Mouse (Mus musculus) forebrain, embryonic 13.5 days (tissue): ENCODE results near the gene Cdhr1. TPM values are rescaled to one million over a fixed set of nuclear protein-coding genes. Genes with fewer than 3 reads are reported as not detected.
"Not testable (repeated sequence)": the region's sequence is repeated elsewhere in the genome, so short reads cannot be mapped to it uniquely, and the experiment has no call there.

ENCODE experiments used
- ATAC-seq: fragments of 200-750 bp; cut with Nextera tagmentation; 2 replicates; pipeline ENCODE4 v1.8.0; 2017
- H3K27ac ChIP-seq: fragments of 300-500 bp; sonication (generic); 2 replicates; pipeline ENCODE4 v1.5.1; 2015; ENCODE audit warnings: inconsistent platforms, mild to moderate bottlenecking, moderate library complexity
- H3K27me3 ChIP-seq: fragments of 300-500 bp; sonication (generic); 2 replicates; pipeline ENCODE4 v1.6.1; 2015; ENCODE audit warnings: mild to moderate bottlenecking, inconsistent platforms
- H3K36me3 ChIP-seq: fragments of 300-500 bp; sonication (generic); 2 replicates; pipeline ENCODE4 v1.6.1; 2015; ENCODE audit warnings: mild to moderate bottlenecking, inconsistent platforms; ENCODE audit not compliant: poor library complexity, severe bottlenecking
- H3K4me1 ChIP-seq: fragments of 300-500 bp; sonication (generic); 2 replicates; pipeline ENCODE4 v1.6.1; 2015; ENCODE audit warnings: inconsistent platforms
- H3K4me2 ChIP-seq: fragments of 300-500 bp; sonication (generic); 2 replicates; pipeline ENCODE4 v1.6.1; 2015; ENCODE audit warnings: inconsistent platforms, mild to moderate bottlenecking, moderate library complexity
- H3K4me3 ChIP-seq: fragments of 300-500 bp; sonication (generic); 2 replicates; pipeline ENCODE4 v1.5.1; 2015; ENCODE audit warnings: mild to moderate bottlenecking, inconsistent platforms
- H3K9ac ChIP-seq: fragments of 300-500 bp; sonication (generic); 2 replicates; pipeline ENCODE4 v1.6.1; 2015; ENCODE audit warnings: mild to moderate bottlenecking, inconsistent platforms
- H3K9me3 ChIP-seq: fragments of 300-500 bp; sonication (generic); replicated peaks from 2 replicates; pipeline ENCODE4 v1.6.1; 2016; ENCODE audit warnings: inconsistent platforms
- WGBS: fragments of 180-500 bp; shearing (Covaris S2); methylation state at CpG from one replicate; pipeline ENCODE4 v1.1.7; 2015; 5-methylcytosine and 5-hydroxymethylcytosine counted together
- polyA plus RNA-seq: library from polyadenylated mRNA; unstranded; fragments of >200 nt; fragmentation: Nextera tagmentation; extraction: Ambion mirVana; gene quantifications from 2 replicates; pipeline ENCODE4 v1.2.1, GENCODE M21; 2015

The Cdhr1 gene
- 0.37 and 0.74 TPM in 2 replicates for polyA plus RNA-seq

DNA sequence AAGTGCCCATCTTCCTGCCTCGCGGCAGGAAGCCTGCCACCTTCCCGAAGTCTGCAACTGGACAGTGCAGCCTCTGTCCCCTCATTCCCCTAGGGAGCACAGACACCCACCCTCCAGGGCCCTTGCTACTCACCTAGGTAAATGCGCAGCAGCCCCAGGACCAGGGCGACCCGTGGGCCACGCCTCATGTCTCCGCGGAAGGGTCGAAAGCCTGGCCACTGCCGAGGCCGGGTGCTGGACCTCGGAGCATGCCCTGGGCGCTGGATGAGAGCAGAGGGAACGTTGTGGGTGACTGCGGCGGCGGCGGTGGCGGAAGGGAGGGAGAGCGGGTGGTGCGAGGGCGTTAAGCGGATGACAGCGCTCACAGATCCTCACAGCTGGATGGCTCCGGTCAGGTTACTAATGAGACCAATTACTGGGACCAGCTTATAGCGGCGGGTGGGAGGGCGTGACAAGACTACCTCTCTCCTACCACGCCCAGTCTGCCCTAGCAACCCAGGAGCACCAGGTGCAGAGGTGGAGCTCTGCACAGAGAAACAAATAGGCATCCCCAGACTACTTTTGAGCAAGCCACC is at the start of gene Cdhr1:
Gene Cdhr1 (minus strand): TSS at position 392 of the 575 bp plus-strand sequence.
- Histone ChIP-seq H3K4me2 (peak within 1 kb of the TSS; percentile 77), H3K9ac (peak within 1 kb of the TSS; percentile 63), H3K4me3 (peak within 1 kb of the TSS; percentile 41), H3K27me3 (peaks cover 35% of the 10 kb centered on the region), H3K27ac (no peak within 1 kb of the TSS), H3K4me1 (peaks cover 9% of the 10 kb centered on the region), H3K9me3 (no peaks in the 10 kb centered on the region), H3K36me3 (no peaks in the 10 kb centered on the region)
- ATAC-seq = peak; percentile 85
- 2% methylated on average over 30 of the region's 30 CpGs for WGBS

GRCm38 (mm10) chr14:37139051-37139710 is 41.0 kb upstream of the Cdhr1 start:
- H3K9me3 ChIP-seq = no peaks in the 10 kb centered on the region
- no peak overlapping the region for H3K9ac ChIP-seq
- H3K36me3 ChIP-seq = no peaks in the 10 kb centered on the region
- no peaks in the 10 kb centered on the region for H3K27me3 ChIP-seq
- no peak overlapping the region for H3K4me2 ChIP-seq
- peaks cover 2% of the 10 kb centered on the region; the same call in 1 of the 2 replicates for H3K4me1 ChIP-seq
- H3K27ac ChIP-seq = no peak overlapping the region
- ATAC-seq = no peak
- 53% methylated on average over 8 of the region's 8 CpGs for WGBS
- H3K4me3 ChIP-seq = no peak overlapping the region

DNA sequence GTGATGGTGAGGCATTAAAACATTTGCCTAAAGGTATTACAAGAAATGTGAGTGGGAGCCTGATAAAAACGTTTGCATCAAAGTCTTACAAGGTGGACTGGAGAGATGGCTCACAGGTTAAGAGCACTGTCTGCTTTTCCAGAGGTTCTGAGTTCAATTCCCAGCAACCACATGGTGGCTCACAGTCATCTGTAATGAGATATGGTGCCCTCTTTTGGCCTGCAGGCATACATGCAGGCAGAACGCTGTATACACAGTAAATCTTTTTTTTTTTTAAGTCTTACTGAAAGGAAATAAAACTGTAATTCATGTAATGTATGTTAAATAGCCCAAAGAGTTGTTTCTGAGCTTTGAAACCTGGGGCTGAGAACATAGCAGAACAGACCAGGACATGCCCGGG is 39.4 kb upstream of the Cdhr1 start:
- not testable (repeated sequence) for H3K4me3 ChIP-seq, H3K9me3 ChIP-seq, H3K27me3 ChIP-seq, ATAC-seq, H3K4me1 ChIP-seq, H3K36me3 ChIP-seq, H3K27ac ChIP-seq, H3K4me2 ChIP-seq, H3K9ac ChIP-seq
- WGBS = 82% methylated on average over 2 of the region's 3 CpGs

DNA sequence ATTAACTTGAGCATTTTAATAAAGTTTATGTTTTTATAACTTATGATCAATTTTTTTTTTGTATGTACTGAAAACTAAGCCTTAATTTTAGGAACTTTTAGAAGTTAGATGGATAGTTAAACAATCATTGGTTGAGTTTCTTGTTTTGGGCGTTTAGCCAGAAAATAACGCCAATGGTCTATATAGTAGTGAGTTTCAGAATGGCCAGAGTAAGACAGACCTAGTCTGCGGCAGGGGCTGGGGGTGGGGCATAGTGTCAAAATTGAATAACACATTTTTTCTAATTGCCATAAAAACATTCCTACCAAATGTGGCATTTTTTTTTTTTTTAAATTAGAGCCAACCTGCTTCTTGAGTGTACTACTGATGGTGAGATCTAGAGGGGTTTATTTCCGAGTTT is 38.0 kb upstream of the Cdhr1 start:
- H3K36me3 ChIP-seq = peaks cover 14% of the 10 kb centered on the region
- no peak overlapping the region for H3K27ac ChIP-seq
- H3K9ac ChIP-seq = no peak overlapping the region
- H3K4me3 ChIP-seq = no peak overlapping the region
- no peaks in the 10 kb centered on the region for H3K9me3 ChIP-seq
- peaks cover 9% of the 10 kb centered on the region for H3K4me1 ChIP-seq
- no peaks in the 10 kb centered on the region for H3K27me3 ChIP-seq
- H3K4me2 ChIP-seq = no peak overlapping the region
- no peak for ATAC-seq
- 71% methylated on average over 4 of the region's 4 CpGs for WGBS

DNA sequence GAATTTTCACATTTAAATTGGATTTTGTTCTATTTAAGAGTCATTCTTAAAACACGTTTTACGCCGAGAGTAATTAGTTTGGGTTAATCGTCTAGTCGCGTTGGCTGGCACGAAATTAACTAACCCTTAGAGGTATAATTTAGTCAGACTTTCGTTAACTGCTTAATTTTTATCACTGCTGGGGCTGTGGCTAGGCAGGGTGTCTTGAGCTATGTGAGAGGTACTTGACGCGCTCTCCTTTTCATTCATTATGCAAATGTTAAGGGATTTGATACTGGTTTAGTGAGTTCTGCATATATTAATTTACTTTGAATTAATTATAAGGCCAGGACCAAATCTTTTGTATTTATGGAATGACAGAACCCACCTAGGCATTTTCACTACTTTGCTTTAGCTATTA is 37.5 kb upstream of the Cdhr1 start:
- peak overlapping the region; percentile 61 for H3K4me2 ChIP-seq
- H3K36me3 ChIP-seq = peaks cover 18% of the 10 kb centered on the region
- H3K4me1 ChIP-seq = peaks cover 9% of the 10 kb centered on the region
- H3K27ac ChIP-seq = no peak overlapping the region
- ATAC-seq = peak; percentile 66
- H3K4me3 ChIP-seq = peak overlapping the region; percentile 91
- peak overlapping the region; percentile 91 for H3K9ac ChIP-seq
- no peaks in the 10 kb centered on the region for H3K9me3 ChIP-seq
- H3K27me3 ChIP-seq = no peaks in the 10 kb centered on the region
- WGBS = 0% methylated on average over 10 of the region's 10 CpGs

- Histone ChIP-seq H3K27ac (peak within 1 kb of the TSS; percentile 44; the same call in 1 of the 2 replicates), H3K4me1 (peaks cover 9% of the 10 kb centered on the region), H3K4me2 (peak within 1 kb of the TSS; percentile 63), H3K9ac (peak within 1 kb of the TSS; percentile 91), H3K27me3 (no peaks in the 10 kb centered on the region), H3K9me3 (no peaks in the 10 kb centered on the region), H3K36me3 (peaks cover 23% of the 10 kb centered on the region), H3K4me3 (peak within 1 kb of the TSS; percentile 91)
- WGBS = 0% methylated on average over 38 of the region's 38 CpGs
- peak; percentile 99 for ATAC-seq
These were observed 37.0 kb upstream of the Cdhr1 start, which contains the start of gene Ghitm for GRCm38 (mm10) chr14:37135127-37135593. Gene Ghitm (minus strand): TSS chr14:37135272.

DNA sequence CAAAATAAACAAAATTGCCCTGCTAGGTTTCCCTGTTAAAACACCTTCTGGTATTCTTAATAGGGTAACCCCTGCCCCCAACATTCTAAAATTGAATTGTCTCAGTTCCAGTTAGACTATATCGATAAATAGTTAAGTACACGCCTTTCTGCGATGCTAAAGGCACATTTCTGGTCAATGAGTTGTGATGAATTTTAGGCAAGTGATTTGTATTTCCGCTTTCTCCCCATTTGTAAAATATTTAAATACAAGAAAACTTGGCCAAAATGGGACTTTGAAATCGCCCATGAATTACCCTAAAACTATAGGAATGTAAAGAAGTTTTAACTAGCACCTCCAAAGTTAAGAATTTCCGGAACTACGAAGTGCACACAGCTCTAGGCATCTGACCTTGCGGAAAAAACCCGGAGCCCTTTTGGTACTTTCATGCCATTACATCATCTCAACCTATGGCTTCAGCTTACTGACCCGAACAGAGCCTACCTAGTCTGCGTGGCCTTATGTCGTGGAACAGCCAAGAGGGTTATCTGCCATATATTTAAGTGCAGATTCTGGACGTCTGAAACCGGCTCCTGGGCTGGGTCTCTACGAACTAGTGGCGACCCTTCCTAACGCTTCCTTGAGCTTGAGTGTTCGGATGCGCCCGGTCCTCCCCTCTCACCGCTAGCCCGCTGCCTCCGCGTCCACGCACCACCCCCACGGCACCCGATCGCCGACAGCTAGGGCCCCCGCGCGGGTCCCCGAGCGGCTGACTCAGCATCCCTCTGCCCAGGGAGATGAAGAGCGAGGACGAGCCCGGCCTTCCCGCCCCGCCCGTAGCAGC is 36.4 kb upstream of the Cdhr1 start:
- H3K36me3 ChIP-seq = peaks cover 28% of the 10 kb centered on the region
- WGBS = 3% methylated on average over 40 of the region's 40 CpGs
- no peaks in the 10 kb centered on the region for H3K27me3 ChIP-seq
- H3K4me3 ChIP-seq = peak overlapping the region; percentile 91
- H3K9me3 ChIP-seq = no peaks in the 10 kb centered on the region
- H3K9ac ChIP-seq = peak overlapping the region; percentile 91
- H3K27ac ChIP-seq = peak overlapping the region; percentile 44; the same call in 1 of the 2 replicates
- H3K4me2 ChIP-seq = peak overlapping the region; percentile 63
- peaks cover 9% of the 10 kb centered on the region for H3K4me1 ChIP-seq
- no peak for ATAC-seq

- Histone ChIP-seq H3K9ac (no peak overlapping the region), H3K4me1 (no peaks in the 10 kb centered on the region), H3K27ac (no peak overlapping the region), H3K4me2 (no peak overlapping the region), H3K36me3 (peaks cover 81% of the 10 kb centered on the region), H3K9me3 (no peaks in the 10 kb centered on the region), H3K4me3 (no peak overlapping the region), H3K27me3 (no peaks in the 10 kb centered on the region)
- 50% methylated on average over 4 of the region's 4 CpGs for whole genome bisulfite sequencing
- ATAC-seq = no peak
These were observed 29.5 kb upstream of the Cdhr1 start for GRCm38 (mm10) chr14:37127652-37128051.

DNA sequence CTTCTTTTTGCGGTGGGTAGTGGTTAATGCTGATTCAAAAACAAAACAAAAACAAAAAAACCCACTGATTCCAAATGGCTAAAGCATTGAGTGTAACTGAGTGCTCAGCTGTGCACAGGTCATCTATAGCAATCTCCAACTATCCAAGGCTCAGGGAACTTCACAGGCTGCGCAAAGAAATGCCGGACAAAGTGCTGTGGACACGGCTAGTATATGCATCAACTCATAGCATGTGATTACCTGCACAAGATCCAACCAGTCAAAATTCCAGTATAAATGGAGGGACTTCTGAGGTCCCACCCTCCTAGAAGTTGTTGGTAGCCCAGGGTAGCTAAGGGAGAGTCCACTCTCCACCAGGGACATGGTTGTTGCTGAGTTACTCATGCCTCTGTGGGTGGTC is 21.1 kb upstream of the Cdhr1 start:
- H3K9ac ChIP-seq = no peak overlapping the region
- H3K36me3 ChIP-seq = peaks cover 44% of the 10 kb centered on the region
- no peaks in the 10 kb centered on the region for H3K4me1 ChIP-seq
- no peaks in the 10 kb centered on the region for H3K9me3 ChIP-seq
- no peaks in the 10 kb centered on the region for H3K27me3 ChIP-seq
- 93% methylated on average over 4 of the region's 4 CpGs for WGBS
- no peak for ATAC-seq
- H3K27ac ChIP-seq = no peak overlapping the region
- no peak overlapping the region for H3K4me3 ChIP-seq
- H3K4me2 ChIP-seq = no peak overlapping the region

GRCm38 (mm10) chr14:37113922-37114321 is 15.8 kb upstream of the Cdhr1 start, which contains the start of gene 2610528A11Rik:
Gene 2610528A11Rik (minus strand): TSS chr14:37114022.
- H3K4me3 ChIP-seq = no peak within 1 kb of the TSS
- peaks cover 2% of the 10 kb centered on the region; the same call in 1 of the 2 replicates for H3K36me3 ChIP-seq
- no peak within 1 kb of the TSS for H3K27ac ChIP-seq
- ATAC-seq = no peak
- no peaks in the 10 kb centered on the region for H3K9me3 ChIP-seq
- WGBS = 68% methylated on average over 3 of the region's 3 CpGs
- H3K4me1 ChIP-seq = no peaks in the 10 kb centered on the region
- no peak within 1 kb of the TSS for H3K9ac ChIP-seq
- no peak within 1 kb of the TSS for H3K4me2 ChIP-seq
- H3K27me3 ChIP-seq = no peaks in the 10 kb centered on the region

- Histone ChIP-seq H3K4me1 (no peaks in the 10 kb centered on the region), H3K9me3 (no peaks in the 10 kb centered on the region), H3K27ac (no peak overlapping the region), H3K27me3 (no peaks in the 10 kb centered on the region), H3K36me3 (0 out of 2 replicates have a peak, but pooled peaks cover 2% of the 10 kb centered on the region), H3K9ac (no peak overlapping the region), H3K4me2 (no peak overlapping the region), H3K4me3 (no peak overlapping the region)
- 93% methylated on average over 7 of the region's 7 CpGs for WGBS
- ATAC-seq = no peak
These were observed 14.8 kb upstream of the Cdhr1 start for GRCm38 (mm10) chr14:37112931-37113330.

GRCm38 (mm10) chr14:37111371-37111770 is 13.2 kb upstream of the Cdhr1 start:
- Histone ChIP-seq H3K4me1 (no peaks in the 10 kb centered on the region), H3K4me2 (no peak overlapping the region), H3K36me3 (no peaks in the 10 kb centered on the region), H3K27ac (no peak overlapping the region), H3K9me3 (no peaks in the 10 kb centered on the region), H3K4me3 (no peak overlapping the region), H3K9ac (no peak overlapping the region), H3K27me3 (no peaks in the 10 kb centered on the region)
- ATAC-seq = no peak
